Mouse (Mus musculus) activated CD4-positive, CD25-positive, alpha-beta regulatory T cell, adult 9 weeks (primary cell): ENCODE results near the gene Tspan14. TPM values are rescaled to one million over a fixed set of nuclear protein-coding genes. Genes with fewer than 3 reads are reported as not detected.

ENCODE experiments used
- polyA plus RNA-seq: library from polyadenylated mRNA; unstranded; fragments of 100-300 nt; shearing (Covaris generic); gene quantifications from one replicate; pipeline ENCODE4 v1.2.1, GENCODE M21; 2017

Gene Tspan14
- 107 TPM for polyA plus RNA-seq

GRCm38 (mm10) chr14:40966392-40966861 is at the start of gene Tspan14:
TSS of gene Tspan14 (minus strand) at chr14:40966807.

GRCm38 (mm10) chr14:41013630-41014613 is 47.3 kb upstream of the Tspan14 start, which contains the start of gene Fam213a:
TSS of gene Fam213a (minus strand) at chr14:41013788.

GRCm38 (mm10) chr14:40893196-40893595 is 73.4 kb downstream of the Tspan14 start, which contains the start of gene Sh2d4b:
TSS of gene Sh2d4b (minus strand) at chr14:40893266.

Other genes starting within 250 kb of the Tspan14 start
- 0.39 TPM for gene Sh2d4b, start 73.5 kb downstream of the Tspan14 start, polyA plus RNA-seq
- 8.6 TPM for gene Fam213a, start 47.0 kb upstream of the Tspan14 start, polyA plus RNA-seq
- not detected for gene Dydc2, start 102.4 kb upstream of the Tspan14 start, polyA plus RNA-seq
- gene Dydc1, start 106.1 kb upstream of the Tspan14 start, polyA plus RNA-seq = not detected
- gene Mat1a, start 138.2 kb upstream of the Tspan14 start, polyA plus RNA-seq = not detected
- gene Sftpa1, start 165.0 kb upstream of the Tspan14 start, polyA plus RNA-seq = not detected
- gene Mbl1, start 184.7 kb upstream of the Tspan14 start, polyA plus RNA-seq = not detected
- not detected for gene Sftpd, start 218.3 kb upstream of the Tspan14 start, polyA plus RNA-seq